Mouse (Mus musculus): ENCODE results near the gene Lrp10.

GRCm38 (mm10) chr14:54416830-54417229 is 47.1 kb upstream of the Lrp10 start:
- TF ChIP-seq MYOG (IDR thresholded peaks at IDR 0.05; ENCODE audit: control insufficient read depth in 1 of 3, insufficient read depth in 1 of 3, insufficient read length in 2 of 3, low read depth in 2 of 3) (no peak), POLR2A (IDR thresholded peaks at IDR 0.05; ENCODE audit: insufficient read length, low read depth) (no peak), CEBPB (IDR thresholded peaks at IDR 0.05; ENCODE audit: insufficient read depth, poor library complexity, severe bottlenecking) (no peak), MAX (IDR thresholded peaks at IDR 0.05; ENCODE audit: low read depth) (no peak), TCF3 (IDR thresholded peaks at IDR 0.05; ENCODE audit: insufficient read length, low read depth) (no peak), SRF (IDR thresholded peaks at IDR 0.05; ENCODE audit: control insufficient read depth, insufficient read length, low read depth) (no peak), POLR2AphosphoS2 (IDR thresholded peaks at IDR 0.05; ENCODE audit: insufficient read length, low read depth) (no peak), MYOD1 (IDR thresholded peaks at IDR 0.05; ENCODE audit: control insufficient read depth in 1 of 3, insufficient read length in 2 of 3, low read depth in 2 of 3) (no peak)

Data from myocyte (in vitro differentiated cells).